Mouse (Mus musculus) gastrocnemius, adult 18-20 months (tissue): ENCODE results near the gene Spns2. TPM values are rescaled to one million over a fixed set of nuclear protein-coding genes. Genes with fewer than 3 reads are reported as not detected.
"Not testable (repeated sequence)": the region's sequence is repeated elsewhere in the genome, so short reads cannot be mapped to it uniquely, and the experiment has no call there.

Source experiments
- DNase-seq: peaks from one replicate; pipeline ENCODE4 v3.0.0; 2021; ENCODE audit warnings: low spot score
- total RNA-seq, 2 experiments: library from RNA; stranded (reverse); gene quantifications; 2 replicates each; pipeline ENCODE4 v1.2.3; 2021

The Spns2 gene
- total RNA-seq, 2 experiments from 2014 or later, result 26.5 to 42.7 TPM

- no peak for DNase-seq
Observed at GRCm38 (mm10) chr11:72438411-72438810, 51.3 kb downstream of the Spns2 start.

GRCm38 (mm10) chr11:72436756-72437650, 52.7 kb downstream of the Spns2 start:
- no peak for DNase-seq

- DNase-seq, result peak; percentile 61
Observed at GRCm38 (mm10) chr11:72436271-72436670, 53.4 kb downstream of the Spns2 start.

GRCm38 (mm10) chr11:72435694-72436045, 54.0 kb downstream of the Spns2 start:
- DNase-seq, result peak; percentile 73

- DNase-seq, result no peak
Observed at GRCm38 (mm10) chr11:72434963-72435693, 54.6 kb downstream of the Spns2 start, which contains the start of gene Ggt6. Gene Ggt6, plus strand, starts transcription at chr11:72435526.

GRCm38 (mm10) chr11:72430311-72431068, 59.2 kb downstream of the Spns2 start:
- not testable (repeated sequence) for DNase-seq

- peak; percentile 90 for DNase-seq
Observed at GRCm38 (mm10) chr11:72429288-72429690, 60.4 kb downstream of the Spns2 start.

- peak; percentile 92 for DNase-seq
Observed at GRCm38 (mm10) chr11:72428694-72429093, 61.0 kb downstream of the Spns2 start.

GRCm38 (mm10) chr11:72426884-72427283, 62.8 kb downstream of the Spns2 start:
- DNase-seq, result no peak

- no peak for DNase-seq
Observed at GRCm38 (mm10) chr11:72425201-72425600, 64.5 kb downstream of the Spns2 start.

- no peak for DNase-seq
Observed at GRCm38 (mm10) chr11:72423686-72424085, 66.0 kb downstream of the Spns2 start.

- no peak for DNase-seq
Observed at GRCm38 (mm10) chr11:72421518-72422278, 68.0 kb downstream of the Spns2 start.

- DNase-seq, result no peak
Observed at GRCm38 (mm10) chr11:72420460-72421122, 69.1 kb downstream of the Spns2 start.

- DNase-seq, result no peak
Observed at GRCm38 (mm10) chr11:72419006-72419405, 70.7 kb downstream of the Spns2 start.

GRCm38 (mm10) chr11:72418227-72418626, 71.5 kb downstream of the Spns2 start:
- DNase-seq, result peak; percentile 90

- peak; percentile 85 for DNase-seq
Observed at GRCm38 (mm10) chr11:72417376-72417775, 72.3 kb downstream of the Spns2 start.

- DNase-seq, result no peak
Observed at GRCm38 (mm10) chr11:72416666-72417065, 73.0 kb downstream of the Spns2 start.

GRCm38 (mm10) chr11:72415155-72415554, 74.5 kb downstream of the Spns2 start:
- no peak for DNase-seq

- DNase-seq, result no peak
Observed at GRCm38 (mm10) chr11:72413601-72414190, 76.0 kb downstream of the Spns2 start.

- DNase-seq, result peak; percentile 77
Observed at GRCm38 (mm10) chr11:72413016-72413415, 76.7 kb downstream of the Spns2 start.
